Mouse (Mus musculus) liver, embryonic 14.5 days (tissue): Measurements from ENCODE around the gene Parvb. TPM values are rescaled to one million over a fixed set of nuclear protein-coding genes. Genes with fewer than 3 reads are reported as not detected.

ENCODE experiments used
- ATAC-seq: fragments of 200-750 bp; cut with Nextera tagmentation; 2 replicates; pipeline ENCODE4 v1.8.0; 2017; ENCODE audit warnings: moderate number of reproducible peaks, mild to moderate bottlenecking, moderate library complexity; ENCODE audit not compliant: insufficient read depth
- DNase-seq, 3 experiments: peaks; one replicate each; pipeline ENCODE4 v3.0.0-alpha.2; 2012 to 2013; ENCODE audit warnings: low read depth in 3 of 3, low spot score in 3 of 3
- H3K27ac ChIP-seq: fragments of 300-500 bp; sonication (generic); 2 replicates; pipeline ENCODE4 v1.5.1; 2014; ENCODE audit warnings: moderate library complexity, mild to moderate bottlenecking, control low read depth, inconsistent platforms
- H3K27me3 ChIP-seq: fragments of 300-500 bp; sonication (generic); 2 replicates; pipeline ENCODE4 v1.6.1; 2014; ENCODE audit warnings: mild to moderate bottlenecking, low read length, moderate library complexity; ENCODE audit not compliant: control insufficient read depth, insufficient read depth
- H3K36me3 ChIP-seq: fragments of 300-500 bp; sonication (generic); replicated peaks from 2 replicates; pipeline ENCODE4 v1.6.1; 2014; ENCODE audit warnings: low read depth; ENCODE audit not compliant: control insufficient read depth, insufficient read depth
- H3K4me1 ChIP-seq, 2 experiments: fragments of 200-500 bp in 1 of 2; fragments of 300-500 bp in 1 of 2; sonication (generic) in 1 of 2; replicated peaks; 2 replicates each; pipeline ENCODE4 v1.6.1; 2012 to 2014; ENCODE audit warnings: antibody characterized with exemption in 1 of 2, inconsistent platforms in 1 of 2, low read length in 1 of 2; ENCODE audit not compliant: control insufficient read depth in 2 of 2, insufficient read depth in 2 of 2
- H3K4me2 ChIP-seq: fragments of 300-500 bp; sonication (generic); 2 replicates; pipeline ENCODE4 v1.6.1; 2014; ENCODE audit warnings: low read depth, mild to moderate bottlenecking, control low read depth, moderate library complexity
- H3K4me3 ChIP-seq, 2 experiments: fragments of 200-500 bp in 1 of 2; fragments of 300-500 bp in 1 of 2; sonication (generic) in 1 of 2; 2 replicates each; pipeline ENCODE4 v1.5.1; 2012 to 2014; ENCODE audit warnings: low read depth in 2 of 2, low read length in 2 of 2, mild to moderate bottlenecking in 2 of 2, control low read depth in 1 of 2, inconsistent platforms in 1 of 2, moderate library complexity in 1 of 2; ENCODE audit not compliant: insufficient read depth in 1 of 2
- H3K9ac ChIP-seq: fragments of 300-500 bp; sonication (generic); replicated peaks from 2 replicates; pipeline ENCODE4 v1.6.1; 2014; ENCODE audit warnings: mild to moderate bottlenecking, control low read depth, moderate library complexity
- H3K9me3 ChIP-seq: fragments of 300-500 bp; sonication (generic); 2 replicates; pipeline ENCODE4 v1.6.1; 2016; ENCODE audit warnings: low read length, mixed read lengths; ENCODE audit not compliant: control insufficient read depth
- CTCF ChIP-seq: IDR thresholded peaks from 2 replicates; pipeline ENCODE4 v1.5.1; 2016; ENCODE audit warnings: antibody characterized with exemption, low read depth, control low read depth
- EP300 ChIP-seq: IDR thresholded peaks from 2 replicates; pipeline ENCODE4 v1.6.1; 2016; ENCODE audit warnings: antibody characterized with exemption, low read depth
- WGBS: fragments of 180-500 bp; shearing (Covaris S2); extraction: QIAGEN DNeasy Blood & Tissue Kit; methylation state at CpG from one replicate; pipeline ENCODE4 v1.1.7; 2014; ENCODE audit not compliant: insufficient replicate concordance; 5-methylcytosine and 5-hydroxymethylcytosine counted together
- polyA plus RNA-seq, 2 experiments: library from polyadenylated mRNA; depleted of rRNA in 1 of 2; stranded (reverse) in 1 of 2; unstranded in 1 of 2; fragments of >200 nt; fragmentation: Nextera tagmentation in 1 of 2; extraction: Ambion mirVana in 1 of 2; gene quantifications; 2 replicates each; pipeline versions ENCODE4 v1.2.1 to v1.2.3; 2012 to 2014

Gene Parvb
- polyA plus RNA-seq, 2 experiments, result 7.3 to 22.6 TPM

GRCm38 (mm10) chr15:84278091-84278490, 46.2 kb downstream of the Parvb start:
- Histone ChIP-seq H3K9ac (no peak overlapping the region), H3K27ac (no peak overlapping the region), H3K27me3 (no peaks in the 10 kb centered on the region), H3K4me3 (no peak overlapping the region), H3K4me1 (no peaks in the 10 kb centered on the region), H3K4me2 (no peak overlapping the region), H3K9me3 (no peaks in the 10 kb centered on the region), H3K36me3 (no peaks in the 10 kb centered on the region; the same call in 1 of the 2 replicates)
- WGBS, result 74% methylated on average over 7 of the region's 7 CpGs
- no peak for TF ChIP-seq CTCF
- no peak for TF ChIP-seq EP300
- no peak for DNase-seq
- no peak for ATAC-seq

GRCm38 (mm10) chr15:84278656-84279055, 46.8 kb downstream of the Parvb start:
- TF ChIP-seq CTCF (no peak), EP300 (no peak)
- no peak overlapping the region for H3K27ac ChIP-seq
- no peak overlapping the region for H3K9ac ChIP-seq
- whole genome bisulfite sequencing, result 75% methylated on average over 7 of the region's 7 CpGs
- H3K9me3 ChIP-seq, result no peaks in the 10 kb centered on the region
- no peak overlapping the region for H3K4me3 ChIP-seq
- no peaks in the 10 kb centered on the region for H3K27me3 ChIP-seq
- DNase-seq, result no peak
- no peaks in the 10 kb centered on the region for H3K36me3 ChIP-seq
- no peaks in the 10 kb centered on the region for H3K4me1 ChIP-seq
- no peak for ATAC-seq
- no peak overlapping the region for H3K4me2 ChIP-seq

GRCm38 (mm10) chr15:84280309-84280708, 48.5 kb downstream of the Parvb start:
- H3K9me3 ChIP-seq, result no peaks in the 10 kb centered on the region
- no peak overlapping the region for H3K4me3 ChIP-seq
- ATAC-seq, result no peak
- DNase-seq, result no peak
- no peaks in the 10 kb centered on the region for H3K27me3 ChIP-seq
- no peaks in the 10 kb centered on the region for H3K4me1 ChIP-seq
- no peak for TF ChIP-seq CTCF
- no peak for TF ChIP-seq EP300
- 51% methylated on average over 8 of the region's 8 CpGs for WGBS
- no peak overlapping the region for H3K9ac ChIP-seq
- no peak overlapping the region for H3K27ac ChIP-seq
- no peak overlapping the region for H3K4me2 ChIP-seq
- no peaks in the 10 kb centered on the region for H3K36me3 ChIP-seq

- DNase-seq, result no peak
- TF ChIP-seq EP300, result no peak
- no peak for TF ChIP-seq CTCF
- WGBS, result 76% methylated on average over 11 of the region's 11 CpGs
- Histone ChIP-seq H3K27me3 (no peaks in the 10 kb centered on the region), H3K9ac (no peak overlapping the region), H3K4me3 (no peak overlapping the region), H3K4me1 (no peaks in the 10 kb centered on the region), H3K36me3 (no peaks in the 10 kb centered on the region), H3K4me2 (no peak overlapping the region), H3K9me3 (no peaks in the 10 kb centered on the region), H3K27ac (no peak overlapping the region)
- no peak for ATAC-seq
Measured at GRCm38 (mm10) chr15:84280712-84281347, 49.0 kb downstream of the Parvb start.

GRCm38 (mm10) chr15:84282206-84283085, 50.6 kb downstream of the Parvb start:
- ATAC-seq (no peak), DNase-seq (no peak)
- Histone ChIP-seq H3K4me1 (no peaks in the 10 kb centered on the region), H3K4me2 (no peak overlapping the region), H3K4me3 (no peak overlapping the region), H3K9me3 (no peaks in the 10 kb centered on the region), H3K27me3 (no peaks in the 10 kb centered on the region), H3K36me3 (no peaks in the 10 kb centered on the region), H3K9ac (no peak overlapping the region), H3K27ac (no peak overlapping the region)
- WGBS, result 69% methylated on average over 20 of the region's 20 CpGs
- no peak; the same call in 1 of the 2 replicates for TF ChIP-seq CTCF
- no peak for TF ChIP-seq EP300
